Mouse (Mus musculus): Measurements from ENCODE around the gene Grn.

- no peak for TF ChIP-seq CTCF (IDR thresholded peaks at IDR 0.05)
- TF ChIP-seq POLR2A (IDR thresholded peaks at IDR 0.05; ENCODE audit: insufficient read depth, low read depth, low read length): no peak
Measured at GRCm38 (mm10) chr11:102460541-102460940, 30.4 kb downstream of the Grn start.

All from heart, adult 2 months (tissue).